Mouse (Mus musculus): ENCODE data around the gene Trhr2.

Gene Trhr2

GRCm38 (mm10) chr8:122355642-122356606, 4.6 kb downstream of the Trhr2 start:
- DNase-seq (ENCODE audit: extremely low read depth, low read depth, low spot score) = peak; percentile 65

GRCm38 (mm10) chr8:122354157-122354556, 6.4 kb downstream of the Trhr2 start:
- no peak for DNase-seq (ENCODE audit: extremely low read depth, low read depth, low spot score)

GRCm38 (mm10) chr8:122350309-122351089, 10.0 kb downstream of the Trhr2 start:
- no peak for DNase-seq (ENCODE audit: extremely low read depth, low read depth, low spot score)

- DNase-seq (ENCODE audit: extremely low read depth, low read depth, low spot score) = no peak
Observed at GRCm38 (mm10) chr8:122349357-122350297, 10.9 kb downstream of the Trhr2 start.

GRCm38 (mm10) chr8:122347811-122348552, 12.6 kb downstream of the Trhr2 start:
- DNase-seq (ENCODE audit: extremely low read depth, low read depth, low spot score) = peak; percentile 74

- DNase-seq (ENCODE audit: extremely low read depth, low read depth, low spot score) = no peak
Observed at GRCm38 (mm10) chr8:122345181-122346095, 15.1 kb downstream of the Trhr2 start.

- DNase-seq (ENCODE audit: extremely low read depth, low read depth, low spot score) = no peak
Observed at GRCm38 (mm10) chr8:122344219-122344618, 16.3 kb downstream of the Trhr2 start.

- DNase-seq (ENCODE audit: extremely low read depth, low read depth, low spot score) = no peak
Observed at GRCm38 (mm10) chr8:122343758-122344157, 16.8 kb downstream of the Trhr2 start.

- no peak for DNase-seq (ENCODE audit: extremely low read depth, low read depth, low spot score)
Observed at GRCm38 (mm10) chr8:122343341-122343740, 17.2 kb downstream of the Trhr2 start.

- DNase-seq (ENCODE audit: extremely low read depth, low read depth, low spot score) = no peak
Observed at GRCm38 (mm10) chr8:122342806-122343209, 17.7 kb downstream of the Trhr2 start.

GRCm38 (mm10) chr8:122342362-122342761, 18.2 kb downstream of the Trhr2 start:
- no peak for DNase-seq (ENCODE audit: extremely low read depth, low read depth, low spot score)

- no peak for DNase-seq (ENCODE audit: extremely low read depth, low read depth, low spot score)
Observed at GRCm38 (mm10) chr8:122341790-122342189, 18.8 kb downstream of the Trhr2 start.

- DNase-seq (ENCODE audit: extremely low read depth, low read depth, low spot score) = no peak
Observed at GRCm38 (mm10) chr8:122340761-122341160, 19.8 kb downstream of the Trhr2 start.

GRCm38 (mm10) chr8:122338852-122339251, 21.7 kb downstream of the Trhr2 start:
- no peak for DNase-seq (ENCODE audit: extremely low read depth, low read depth, low spot score)

GRCm38 (mm10) chr8:122336251-122336910, 24.2 kb downstream of the Trhr2 start:
- DNase-seq (ENCODE audit: extremely low read depth, low read depth, low spot score) = no peak

- no peak for DNase-seq (ENCODE audit: extremely low read depth, low read depth, low spot score)
Observed at GRCm38 (mm10) chr8:122335638-122336250, 24.8 kb downstream of the Trhr2 start.

- no peak for DNase-seq (ENCODE audit: extremely low read depth, low read depth, low spot score)
Observed at GRCm38 (mm10) chr8:122334791-122335490, 25.6 kb downstream of the Trhr2 start.

Measured in fat pad, adult 2 months (tissue).